Mouse (Mus musculus): ENCODE measurements at regions not wholly inside any gene's neighbourhood (a gene's known extent, or its start where the extent isn't known, plus 50 kb on each side); places are given as distances from the start of the nearest gene placed in this dataset.

DNA sequence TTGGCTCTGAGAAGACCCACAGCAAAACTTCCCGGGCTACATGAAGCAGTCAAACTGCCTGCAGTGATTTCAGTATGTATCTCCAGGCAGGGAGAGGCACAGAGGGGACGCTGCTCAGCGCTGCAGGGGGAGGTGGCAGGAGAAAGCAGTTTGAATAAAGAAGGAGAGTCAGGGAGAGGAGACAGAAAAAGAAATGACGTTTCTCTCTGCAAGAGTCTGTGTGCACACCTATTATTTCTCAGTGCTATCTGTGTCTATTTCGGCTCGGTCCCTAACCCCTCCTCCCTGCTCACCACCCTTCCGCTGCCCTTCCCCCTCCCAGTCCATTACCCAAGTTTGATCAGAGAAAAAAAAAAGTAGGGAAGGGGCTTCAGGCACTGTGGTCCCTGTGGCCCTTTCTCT is 391.4 kb upstream of the Cited2 start:
- TF ChIP-seq CTCF (IDR thresholded peaks at IDR 0.05; ENCODE audit: low read depth, low read length) (no peak), POLR2A (IDR thresholded peaks at IDR 0.05; ENCODE audit: insufficient read depth, low read length) (no peak)

Data from ES-Bruce4 (cell line).